Mouse (Mus musculus) lung, postnatal 0 days (tissue): Measurements from ENCODE around the gene Kbtbd8. TPM values are rescaled to one million over a fixed set of nuclear protein-coding genes. Genes with fewer than 3 reads are reported as not detected.

Experiments used
- ATAC-seq: fragments of 200-750 bp; cut with Nextera tagmentation; 2 replicates; pipeline ENCODE4 v1.8.0; 2017; ENCODE audit warnings: moderate library complexity
- DNase-seq: peaks from one replicate; pipeline ENCODE4 v3.0.0-alpha.2; 2016; ENCODE audit warnings: low spot score
- H3K27ac ChIP-seq: fragments of 300-500 bp; sonication (generic); 2 replicates; pipeline ENCODE4 v1.5.1; 2014; ENCODE audit warnings: antibody characterized with exemption, mild to moderate bottlenecking, low read length, mixed read lengths
- H3K27me3 ChIP-seq: fragments of 300-500 bp; sonication (generic); replicated peaks from 2 replicates; pipeline ENCODE4 v1.6.1; 2014; ENCODE audit warnings: low read length, mixed read lengths; ENCODE audit not compliant: insufficient read depth
- H3K36me3 ChIP-seq: fragments of 300-500 bp; sonication (generic); 2 replicates; pipeline ENCODE4 v1.6.1; 2014; ENCODE audit warnings: low read length, mixed read lengths; ENCODE audit not compliant: insufficient read depth
- H3K4me1 ChIP-seq: fragments of 300-500 bp; sonication (generic); 2 replicates; pipeline ENCODE4 v1.6.1; 2014; ENCODE audit warnings: antibody characterized with exemption, low read depth, low read length, mixed read lengths; ENCODE audit not compliant: insufficient read depth
- H3K4me2 ChIP-seq: fragments of 300-500 bp; sonication (generic); replicated peaks from 2 replicates; pipeline ENCODE4 v1.6.1; 2014; ENCODE audit warnings: low read depth, mild to moderate bottlenecking, low read length, moderate library complexity, mixed read lengths
- H3K4me3 ChIP-seq: fragments of 300-500 bp; sonication (generic); 2 replicates; pipeline ENCODE4 v1.5.1; 2014; ENCODE audit warnings: low read depth, low read length
- H3K9ac ChIP-seq: fragments of 300-500 bp; sonication (generic); replicated peaks from 2 replicates; pipeline ENCODE4 v1.6.1; 2014; ENCODE audit warnings: low read depth, mild to moderate bottlenecking
- H3K9me3 ChIP-seq: fragments of 300-500 bp; sonication (generic); 2 replicates; pipeline ENCODE4 v1.6.1; 2016; ENCODE audit warnings: low read length, mixed read lengths
- CTCF ChIP-seq: IDR thresholded peaks from 2 replicates; pipeline ENCODE4 v1.5.1; 2016; ENCODE audit warnings: antibody characterized with exemption, mild to moderate bottlenecking
- EP300 ChIP-seq: IDR thresholded peaks from 2 replicates; pipeline ENCODE4 v1.6.1; 2016; ENCODE audit warnings: antibody characterized with exemption, mild to moderate bottlenecking, control low read depth
- WGBS: fragments of 180-500 bp; shearing (Covaris S2); extraction: QIAGEN DNeasy Blood & Tissue Kit; methylation state at CpG from one replicate; pipeline ENCODE4 v1.1.7; 2014; 5-methylcytosine and 5-hydroxymethylcytosine counted together
- polyA plus RNA-seq: library from polyadenylated mRNA; unstranded; fragments of >200 nt; fragmentation: Nextera tagmentation; extraction: Ambion mirVana; gene quantifications from 2 replicates; pipeline ENCODE4 v1.2.1, GENCODE M21; 2015

The Kbtbd8 gene
- polyA plus RNA-seq, 1 experiment from 2014 or later: 0.91 TPM

GRCm38 (mm10) chr6:95117614-95118541, 838 bp downstream of the Kbtbd8 start:
- Histone ChIP-seq H3K9me3 (no peaks in the 10 kb centered on the region), H3K4me1 (no peaks in the 10 kb centered on the region), H3K27ac (no peak overlapping the region), H3K4me3 (peak overlapping the region; percentile 60), H3K9ac (no peak overlapping the region), H3K27me3 (peaks cover 11% of the 10 kb centered on the region; the same call in 1 of the 2 replicates), H3K36me3 (no peaks in the 10 kb centered on the region), H3K4me2 (peak overlapping the region; percentile 85)
- ATAC-seq (peak; percentile 98), DNase-seq (peak; percentile 99)
- 3% methylated on average over 52 of the region's 103 CpGs for WGBS
- peak; percentile 37; the same call in 1 of the 2 replicates for TF ChIP-seq CTCF
- no peak for TF ChIP-seq EP300

GRCm38 (mm10) chr6:95119389-95119788, 2.3 kb downstream of the Kbtbd8 start:
- TF ChIP-seq CTCF (no peak), EP300 (no peak)
- ATAC-seq: no peak
- WGBS: 81% methylated on average over 3 of the region's 3 CpGs
- Histone ChIP-seq H3K27ac (no peak overlapping the region), H3K27me3 (peaks cover 11% of the 10 kb centered on the region; the same call in 1 of the 2 replicates), H3K4me2 (no peak overlapping the region), H3K4me1 (no peaks in the 10 kb centered on the region), H3K9me3 (no peaks in the 10 kb centered on the region), H3K4me3 (no peak overlapping the region), H3K9ac (no peak overlapping the region), H3K36me3 (no peaks in the 10 kb centered on the region)
- no peak for DNase-seq

- no peaks in the 10 kb centered on the region for H3K36me3 ChIP-seq
- H3K9ac ChIP-seq: no peak overlapping the region
- WGBS: 17% methylated on average over 6 of the region's 6 CpGs
- TF ChIP-seq EP300 (no peak), CTCF (no peak)
- no peak overlapping the region for H3K4me2 ChIP-seq
- H3K9me3 ChIP-seq: no peaks in the 10 kb centered on the region
- no peak overlapping the region for H3K27ac ChIP-seq
- no peaks in the 10 kb centered on the region for H3K27me3 ChIP-seq
- DNase-seq (no peak), ATAC-seq (no peak)
- no peaks in the 10 kb centered on the region for H3K4me1 ChIP-seq
- no peak overlapping the region for H3K4me3 ChIP-seq
Observed at GRCm38 (mm10) chr6:95149931-95150534, 33.0 kb downstream of the Kbtbd8 start.

GRCm38 (mm10) chr6:95150885-95151284, 33.8 kb downstream of the Kbtbd8 start:
- no peak for ATAC-seq
- 83% methylated on average over 4 of the region's 4 CpGs for WGBS
- H3K4me1 ChIP-seq: no peaks in the 10 kb centered on the region
- H3K9me3 ChIP-seq: no peaks in the 10 kb centered on the region
- H3K4me3 ChIP-seq: no peak overlapping the region
- no peaks in the 10 kb centered on the region for H3K27me3 ChIP-seq
- no peak overlapping the region for H3K9ac ChIP-seq
- H3K27ac ChIP-seq: no peak overlapping the region
- no peak for DNase-seq
- no peaks in the 10 kb centered on the region for H3K36me3 ChIP-seq
- H3K4me2 ChIP-seq: no peak overlapping the region
- no peak for TF ChIP-seq EP300
- no peak for TF ChIP-seq CTCF

GRCm38 (mm10) chr6:95151563-95151962, 34.5 kb downstream of the Kbtbd8 start:
- H3K9ac ChIP-seq: no peak overlapping the region
- TF ChIP-seq CTCF (no peak), EP300 (no peak)
- no peak overlapping the region for H3K4me3 ChIP-seq
- no peaks in the 10 kb centered on the region for H3K36me3 ChIP-seq
- no peak overlapping the region for H3K27ac ChIP-seq
- 52% methylated on average over 2 of the region's 2 CpGs for WGBS
- H3K4me1 ChIP-seq: no peaks in the 10 kb centered on the region
- H3K27me3 ChIP-seq: no peaks in the 10 kb centered on the region
- no peak overlapping the region for H3K4me2 ChIP-seq
- ATAC-seq (no peak), DNase-seq (no peak)
- no peaks in the 10 kb centered on the region for H3K9me3 ChIP-seq

- Histone ChIP-seq H3K4me3 (no peak overlapping the region), H3K27ac (peak overlapping the region; percentile 43; the same call in 1 of the 2 replicates), H3K9ac (no peak overlapping the region), H3K9me3 (no peaks in the 10 kb centered on the region), H3K4me2 (no peak overlapping the region), H3K27me3 (no peaks in the 10 kb centered on the region), H3K36me3 (no peaks in the 10 kb centered on the region), H3K4me1 (no peaks in the 10 kb centered on the region)
- peak; percentile 81 for DNase-seq
- peak; percentile 83 for ATAC-seq
- 30% methylated on average over 4 of the region's 4 CpGs for WGBS
- TF ChIP-seq EP300 (peak; percentile 52; the same call in 1 of the 2 replicates), CTCF (no peak)
Observed at GRCm38 (mm10) chr6:95163965-95164364, 46.9 kb downstream of the Kbtbd8 start.
